Mouse (Mus musculus) left cerebral cortex, adult 18-20 months (tissue): ENCODE results near the gene Mprip. TPM values are rescaled to one million over a fixed set of nuclear protein-coding genes. Genes with fewer than 3 reads are reported as not detected.
"Not testable (repeated sequence)": the region's sequence is repeated elsewhere in the genome, so short reads cannot be mapped to it uniquely, and the experiment has no call there.

Experiments
- DNase-seq, 2 experiments: peaks; one replicate each; pipeline ENCODE4 v3.0.0; 2021 to 2022; ENCODE audit warnings: low spot score in 2 of 2, mixed read lengths in 1 of 2
- total RNA-seq, 2 experiments: library from RNA; stranded (reverse); gene quantifications; 2 replicates each; pipeline ENCODE4 v1.2.3; 2021

The Mprip gene
- total RNA-seq, 2 experiments from 2014 or later, result 279 to 287 TPM

- no peak for DNase-seq
These were observed 8.1 kb upstream of the Mprip start for GRCm38 (mm10) chr11:59653003-59653402.

GRCm38 (mm10) chr11:59653547-59653946, 7.6 kb upstream of the Mprip start:
- DNase-seq, result no peak

- DNase-seq, result no peak
These were observed 5.8 kb upstream of the Mprip start for GRCm38 (mm10) chr11:59655337-59655736.

GRCm38 (mm10) chr11:59656016-59656415, 5.1 kb upstream of the Mprip start:
- DNase-seq, result no peak

- DNase-seq, result no peak
These were observed 620 bp downstream of the Mprip start for GRCm38 (mm10) chr11:59661601-59662248.

GRCm38 (mm10) chr11:59662249-59662788, 1.2 kb downstream of the Mprip start:
- DNase-seq, result peak; percentile 96 to 98

GRCm38 (mm10) chr11:59662877-59663775, 2.0 kb downstream of the Mprip start:
- DNase-seq, result peak; percentile 18 to 26

- DNase-seq, result no peak
These were observed 2.7 kb downstream of the Mprip start for GRCm38 (mm10) chr11:59663776-59664320.

- DNase-seq, result peak; percentile 27 to 58
These were observed 3.7 kb downstream of the Mprip start for GRCm38 (mm10) chr11:59664818-59665217.

GRCm38 (mm10) chr11:59671049-59671693, 10.1 kb downstream of the Mprip start:
- DNase-seq, result no peak

- DNase-seq, result no peak
These were observed 12.9 kb downstream of the Mprip start for GRCm38 (mm10) chr11:59674013-59674412.

- not testable (repeated sequence) for DNase-seq
These were observed 13.6 kb downstream of the Mprip start for GRCm38 (mm10) chr11:59674746-59675145.

- no peak for DNase-seq
These were observed 16.7 kb downstream of the Mprip start for GRCm38 (mm10) chr11:59677767-59678166.

- no peak for DNase-seq
These were observed 17.6 kb downstream of the Mprip start for GRCm38 (mm10) chr11:59678693-59679092.

GRCm38 (mm10) chr11:59680111-59680510, 19.0 kb downstream of the Mprip start:
- no peak for DNase-seq

- no peak for DNase-seq
These were observed 23.9 kb downstream of the Mprip start for GRCm38 (mm10) chr11:59684956-59685355.

- DNase-seq, result no peak
These were observed 33.4 kb downstream of the Mprip start for GRCm38 (mm10) chr11:59694533-59694932.

- DNase-seq, result no peak
These were observed 34.4 kb downstream of the Mprip start for GRCm38 (mm10) chr11:59695550-59695949.

- DNase-seq, result peak; percentile 23 to 36
These were observed 36.5 kb downstream of the Mprip start for GRCm38 (mm10) chr11:59697572-59697971.

GRCm38 (mm10) chr11:59700787-59701186, 39.7 kb downstream of the Mprip start:
- no peak for DNase-seq

- no peak for DNase-seq
These were observed 44.0 kb downstream of the Mprip start for GRCm38 (mm10) chr11:59705113-59705512.
